Mouse (Mus musculus) forebrain, embryonic 11.5 days (tissue): ENCODE data around the gene Hdac11. TPM values are rescaled to one million over a fixed set of nuclear protein-coding genes. Genes with fewer than 3 reads are reported as not detected.
"Not testable (repeated sequence)": the region's sequence is repeated elsewhere in the genome, so short reads cannot be mapped to it uniquely, and the experiment has no call there.

Experiments used
- ATAC-seq: fragments of 200-750 bp; cut with Nextera tagmentation; replicated peaks from 2 replicates; pipeline ENCODE4 v1.8.0; 2017; ENCODE audit warnings: moderate TSS enrichment; ENCODE audit not compliant: low FRiP score
- DNase-seq: peaks from one replicate; pipeline ENCODE4 v3.0.0-alpha.2; 2017; ENCODE audit warnings: low spot score
- H3K27ac ChIP-seq: fragments of 300-500 bp; sonication (generic); 2 replicates; pipeline ENCODE4 v1.5.1; 2014; ENCODE audit warnings: low read depth, low read length
- H3K27me3 ChIP-seq: fragments of 300-500 bp; sonication (generic); 2 replicates; pipeline ENCODE4 v1.6.1; 2014; ENCODE audit warnings: mild to moderate bottlenecking, low read length, mixed read lengths; ENCODE audit not compliant: control insufficient read depth, insufficient read depth
- H3K36me3 ChIP-seq: fragments of 300-500 bp; sonication (generic); 2 replicates; pipeline ENCODE4 v1.6.1; 2014; ENCODE audit warnings: mild to moderate bottlenecking, low read length, moderate library complexity, mixed read lengths; ENCODE audit not compliant: control insufficient read depth, insufficient read depth
- H3K4me1 ChIP-seq: fragments of 300-500 bp; sonication (generic); replicated peaks from 2 replicates; pipeline ENCODE4 v1.6.1; 2014; ENCODE audit warnings: low read length, mixed read lengths; ENCODE audit not compliant: control insufficient read depth, insufficient read depth
- H3K4me2 ChIP-seq: fragments of 300-500 bp; sonication (generic); 2 replicates; pipeline ENCODE4 v1.6.1; 2014; ENCODE audit warnings: low read depth, mild to moderate bottlenecking, low read length, moderate library complexity, mixed read lengths; ENCODE audit not compliant: severe bottlenecking
- H3K4me3 ChIP-seq: fragments of 300-500 bp; sonication (generic); 2 replicates; pipeline ENCODE4 v1.5.1; 2014; ENCODE audit warnings: low read depth, low read length
- H3K9ac ChIP-seq: fragments of 300-500 bp; sonication (generic); 2 replicates; pipeline ENCODE4 v1.6.1; 2014; ENCODE audit warnings: low read length
- H3K9me3 ChIP-seq: fragments of 300-500 bp; sonication (generic); 2 replicates; pipeline ENCODE4 v1.6.1; 2016; ENCODE audit warnings: low read length, mixed read lengths; ENCODE audit not compliant: control insufficient read depth
- WGBS: fragments of 180-500 bp; shearing (Covaris S2); extraction: QIAGEN DNeasy Blood & Tissue Kit; methylation state at CpG from one replicate; pipeline ENCODE4 v1.1.7; 2014; 5-methylcytosine and 5-hydroxymethylcytosine counted together
- polyA plus RNA-seq: library from polyadenylated mRNA; unstranded; fragments of >200 nt; fragmentation: Nextera tagmentation; extraction: Ambion mirVana; gene quantifications from 2 replicates; pipeline ENCODE4 v1.2.1, GENCODE M21; 2014

Gene Hdac11
- polyA plus RNA-seq, 1 experiment from 2014 or later: 14.5 TPM

DNA sequence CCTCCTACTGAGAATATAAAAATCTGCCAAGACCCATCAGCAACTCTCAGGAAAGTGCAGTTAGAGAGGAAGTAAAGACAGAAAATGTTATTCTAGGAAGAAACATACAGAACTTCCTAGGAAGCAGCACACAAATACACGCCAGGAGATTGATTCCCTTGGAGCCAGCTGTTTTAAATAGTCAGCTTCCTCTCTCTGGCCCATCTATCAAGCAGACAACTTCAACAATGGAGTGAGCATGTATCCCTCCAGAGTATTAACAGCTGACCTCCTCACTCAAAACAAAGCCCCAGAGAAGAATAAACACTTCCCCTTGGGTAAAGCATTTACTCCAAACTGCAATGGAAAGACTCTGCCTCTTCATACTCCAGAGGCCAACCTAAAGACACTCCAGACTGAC, 41.3 kb upstream of the Hdac11 start:
- no peaks in the 10 kb centered on the region for H3K36me3 ChIP-seq
- DNase-seq (no peak), ATAC-seq (no peak)
- H3K4me3 ChIP-seq: 0 out of 2 replicates have a peak overlapping the region, but pooled peaks have one; percentile 77
- H3K27me3 ChIP-seq: no peaks in the 10 kb centered on the region
- H3K4me1 ChIP-seq: peaks cover 9% of the 10 kb centered on the region; the same call in 1 of the 2 replicates
- WGBS: 45% methylated on average over 1 of the region's 1 CpGs
- H3K9ac ChIP-seq: peak overlapping the region; percentile 5; the same call in 1 of the 2 replicates
- H3K4me2 ChIP-seq: peak overlapping the region; percentile 92; the same call in 1 of the 2 replicates
- no peaks in the 10 kb centered on the region for H3K9me3 ChIP-seq
- H3K27ac ChIP-seq: no peak overlapping the region

DNA sequence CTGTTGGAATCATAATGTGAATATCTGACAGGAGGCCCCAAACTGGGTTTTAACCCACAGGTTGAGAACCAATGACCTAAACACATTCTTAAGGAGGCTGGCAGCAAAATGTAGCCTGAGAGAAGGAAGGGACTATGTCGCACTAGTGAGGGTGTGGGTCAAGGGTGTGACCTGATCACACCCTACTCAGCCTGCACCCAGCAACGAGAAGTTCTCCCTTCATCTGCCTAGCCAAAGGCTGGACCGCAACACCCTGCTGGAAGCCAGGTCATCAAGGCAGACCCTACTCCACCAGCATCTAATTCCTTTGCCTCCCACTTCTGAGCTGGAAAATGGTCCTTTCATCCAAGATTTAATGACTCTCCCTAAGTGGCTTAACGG, 40.6 kb upstream of the Hdac11 start:
- H3K4me1 ChIP-seq: peaks cover 9% of the 10 kb centered on the region; the same call in 1 of the 2 replicates
- no peak overlapping the region for H3K27ac ChIP-seq
- 22% methylated on average over 4 of the region's 4 CpGs for WGBS
- ATAC-seq: 0 out of 2 replicates have a peak, but pooled peaks have one; percentile 26
- H3K4me2 ChIP-seq: peak overlapping the region; percentile 92
- H3K9ac ChIP-seq: peak overlapping the region; percentile 85
- H3K4me3 ChIP-seq: peak overlapping the region; percentile 77
- peak; percentile 57 for DNase-seq
- H3K36me3 ChIP-seq: no peaks in the 10 kb centered on the region
- H3K9me3 ChIP-seq: no peaks in the 10 kb centered on the region
- no peaks in the 10 kb centered on the region for H3K27me3 ChIP-seq

DNA sequence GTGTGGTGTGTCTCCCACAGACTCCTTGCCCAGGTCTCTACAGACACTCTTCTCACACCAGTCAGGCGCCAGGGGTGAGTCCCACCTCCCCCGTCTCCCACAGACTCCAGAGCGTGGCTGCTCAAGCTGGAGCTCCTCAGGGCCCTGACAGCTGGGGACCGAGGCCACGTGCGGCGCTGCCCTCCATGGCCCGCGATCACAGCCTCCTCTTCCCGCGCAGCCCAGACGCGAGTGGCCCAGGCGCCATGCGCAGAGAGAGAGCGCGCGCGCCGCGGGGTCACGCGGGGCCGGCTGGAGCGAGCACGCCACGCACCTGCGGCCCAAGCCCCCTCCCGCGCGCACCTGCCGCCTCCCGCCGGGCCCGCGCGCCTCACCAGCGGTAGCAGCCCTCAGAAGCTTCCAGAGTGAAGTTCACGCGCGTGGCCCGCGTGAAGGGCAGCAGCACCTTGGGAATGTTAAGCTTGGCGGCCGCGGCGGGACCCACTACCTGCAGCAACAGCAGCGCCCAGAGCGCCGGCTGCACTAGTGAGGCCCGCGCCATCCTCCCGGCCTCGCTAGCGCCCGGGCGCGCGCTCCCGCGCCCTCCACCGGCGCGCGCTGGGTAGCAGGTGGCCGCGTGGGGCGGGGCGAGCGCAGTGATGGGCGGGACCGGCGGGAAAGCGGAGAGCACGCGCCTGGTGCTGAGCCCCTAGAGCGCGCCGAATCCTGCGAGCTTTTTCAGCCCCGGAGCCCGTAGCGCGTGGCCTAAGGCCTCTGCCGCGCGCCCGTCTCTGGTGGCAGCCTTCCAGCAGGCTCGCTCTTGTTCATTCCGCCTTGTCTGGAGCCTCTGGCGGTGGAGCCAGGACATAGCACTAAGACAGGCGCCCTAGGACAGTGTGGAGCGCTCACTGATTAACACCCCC, 40.0 kb upstream of the Hdac11 start, which contains the start of gene Nup210:
TSS of gene Nup210 (minus strand) at position 586 of the 902 bp plus-strand sequence.
- Histone ChIP-seq H3K4me1 (peaks cover 9% of the 10 kb centered on the region; the same call in 1 of the 2 replicates), H3K4me3 (peak within 1 kb of the TSS; percentile 77), H3K27ac (peak within 1 kb of the TSS; percentile 51), H3K27me3 (no peaks in the 10 kb centered on the region), H3K9me3 (no peaks in the 10 kb centered on the region), H3K9ac (peak within 1 kb of the TSS; percentile 85), H3K36me3 (no peaks in the 10 kb centered on the region), H3K4me2 (peak within 1 kb of the TSS; percentile 92)
- DNase-seq (peak; percentile 97), ATAC-seq (peak; percentile 97)
- WGBS: under 1% methylated on average over 87 of the region's 93 CpGs

DNA sequence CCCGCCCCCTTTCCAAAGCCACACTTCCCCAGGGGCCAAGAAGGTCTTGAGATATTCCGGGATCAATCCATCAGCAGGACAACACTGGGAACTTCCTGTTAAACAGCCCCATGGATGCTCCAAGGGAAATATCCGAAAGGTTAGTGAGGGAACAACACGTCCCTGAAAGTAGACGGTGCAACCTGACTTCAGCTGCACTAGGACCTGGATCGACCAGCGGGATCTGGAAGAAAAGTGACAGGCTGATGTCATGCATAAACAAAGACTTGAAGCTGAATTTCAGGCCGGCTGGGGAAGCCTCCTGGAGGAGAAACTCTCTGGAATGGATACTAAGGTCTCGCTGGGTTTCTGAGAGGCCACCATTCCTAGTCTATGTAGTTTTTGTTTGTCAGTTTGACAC, 39.3 kb upstream of the Hdac11 start:
- Histone ChIP-seq H3K9me3 (no peaks in the 10 kb centered on the region), H3K27ac (no peak overlapping the region; the same call in 1 of the 2 replicates), H3K36me3 (no peaks in the 10 kb centered on the region), H3K27me3 (no peaks in the 10 kb centered on the region), H3K4me1 (peaks cover 9% of the 10 kb centered on the region; the same call in 1 of the 2 replicates), H3K4me3 (peak overlapping the region; percentile 77), H3K4me2 (peak overlapping the region; percentile 92), H3K9ac (peak overlapping the region; percentile 85; the same call in 1 of the 2 replicates)
- 2% methylated on average over 9 of the region's 9 CpGs for WGBS
- no peak; the same call in 1 of the 2 replicates for ATAC-seq
- no peak for DNase-seq

DNA sequence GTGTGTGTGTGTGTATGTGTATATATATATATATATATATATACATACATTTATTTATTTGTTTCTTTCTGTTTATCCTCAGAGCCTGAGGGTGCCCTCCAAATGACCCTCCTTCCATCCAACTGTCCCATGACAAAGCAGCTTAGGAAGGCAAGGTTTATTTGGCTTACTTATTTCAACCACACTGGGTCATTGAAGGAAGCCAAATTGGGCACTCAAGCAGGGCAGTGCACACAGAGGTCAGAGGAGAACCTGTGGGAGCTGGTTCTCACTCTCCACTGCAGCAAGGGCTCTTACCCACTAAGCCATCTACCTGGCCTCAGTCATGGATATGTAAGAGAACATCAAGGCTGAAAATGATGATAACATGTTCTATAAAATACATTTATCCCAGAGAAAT, 37.9 kb upstream of the Hdac11 start:
- Histone ChIP-seq H3K9ac (no peak overlapping the region), H3K27ac (no peak overlapping the region), H3K9me3 (no peaks in the 10 kb centered on the region), H3K4me1 (peaks cover 9% of the 10 kb centered on the region; the same call in 1 of the 2 replicates), H3K4me3 (no peak overlapping the region), H3K36me3 (no peaks in the 10 kb centered on the region), H3K4me2 (no peak overlapping the region), H3K27me3 (no peaks in the 10 kb centered on the region)
- no peak for ATAC-seq
- no peak for DNase-seq

DNA sequence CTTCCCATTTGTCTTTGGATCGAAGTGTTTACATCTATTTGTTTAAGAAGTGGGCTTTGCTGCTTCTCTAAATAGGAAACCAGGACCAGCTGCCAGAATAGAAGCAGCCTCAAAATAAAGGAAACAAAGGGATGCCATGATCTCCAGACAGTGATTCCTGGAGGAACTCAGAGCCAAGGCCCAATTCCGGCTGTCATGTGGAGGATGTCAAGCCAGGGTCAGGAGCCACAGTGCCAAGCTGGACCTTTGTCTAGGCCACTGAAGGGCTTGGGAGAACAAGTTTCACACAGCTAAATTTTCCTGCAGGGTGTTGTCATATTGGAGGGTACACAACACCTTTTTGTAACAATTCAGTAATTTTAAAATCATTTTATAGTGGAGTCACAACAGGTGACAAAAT, 36.3 kb upstream of the Hdac11 start:
- no peak overlapping the region for H3K4me2 ChIP-seq
- DNase-seq: no peak
- H3K27ac ChIP-seq: no peak overlapping the region
- H3K36me3 ChIP-seq: no peaks in the 10 kb centered on the region
- H3K4me1 ChIP-seq: peaks cover 6% of the 10 kb centered on the region; the same call in 1 of the 2 replicates
- H3K27me3 ChIP-seq: no peaks in the 10 kb centered on the region
- H3K9me3 ChIP-seq: no peaks in the 10 kb centered on the region
- H3K9ac ChIP-seq: no peak overlapping the region
- ATAC-seq: no peak
- WGBS: 73% methylated on average over 2 of the region's 2 CpGs
- no peak overlapping the region for H3K4me3 ChIP-seq

DNA sequence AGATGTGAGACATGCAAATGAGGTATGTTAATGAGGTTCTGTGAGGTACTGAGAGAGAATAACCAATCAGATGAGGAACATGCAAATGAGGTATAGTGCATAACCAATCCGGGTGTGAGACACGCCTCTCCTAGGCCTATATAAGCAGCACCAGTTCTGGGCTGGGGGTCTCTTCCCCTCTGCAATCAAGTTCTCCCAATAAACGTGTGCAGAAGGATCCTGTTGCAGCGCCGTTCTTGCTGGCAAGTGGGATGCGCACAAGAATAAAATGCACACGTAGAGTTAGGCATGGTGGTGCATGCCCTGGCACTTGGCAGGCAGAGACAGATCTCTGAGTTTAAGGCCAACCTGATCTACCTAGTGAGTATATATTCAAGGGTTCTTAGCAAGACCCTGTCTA, 35.4 kb upstream of the Hdac11 start:
- H3K27me3 ChIP-seq, DNase-seq, ATAC-seq, H3K36me3 ChIP-seq, H3K4me2 ChIP-seq, H3K27ac ChIP-seq, H3K9ac ChIP-seq, H3K4me3 ChIP-seq, H3K9me3 ChIP-seq, H3K4me1 ChIP-seq: not testable (repeated sequence)
- WGBS: 94% methylated on average over 7 of the region's 7 CpGs

DNA sequence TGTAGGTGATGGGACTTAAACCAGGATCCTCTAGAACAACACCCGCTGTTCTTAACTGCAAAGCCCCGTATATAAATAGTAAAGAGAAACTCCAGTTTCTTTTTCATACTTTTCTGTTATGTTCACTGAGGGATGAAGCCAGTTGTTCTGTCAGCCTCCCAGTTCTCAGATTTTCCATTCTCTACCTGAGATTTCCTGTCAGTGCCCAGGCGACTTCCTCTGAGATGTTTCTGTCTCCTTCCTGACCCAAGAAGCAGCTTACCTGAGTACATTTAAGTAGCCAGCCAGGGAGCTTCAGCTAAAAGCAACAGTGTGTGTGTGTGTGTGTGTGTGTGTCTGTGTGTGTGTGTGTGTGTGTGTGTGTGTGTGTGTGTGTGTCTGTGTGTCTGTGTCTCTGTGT, 33.0 kb upstream of the Hdac11 start:
- no peaks in the 10 kb centered on the region for H3K9me3 ChIP-seq
- H3K27ac ChIP-seq: no peak overlapping the region
- no peak overlapping the region for H3K4me3 ChIP-seq
- H3K4me1 ChIP-seq: no peaks in the 10 kb centered on the region
- H3K4me2 ChIP-seq: no peak overlapping the region
- H3K9ac ChIP-seq: no peak overlapping the region
- 93% methylated on average over 3 of the region's 3 CpGs for WGBS
- ATAC-seq: no peak
- DNase-seq: no peak
- no peaks in the 10 kb centered on the region for H3K27me3 ChIP-seq
- no peaks in the 10 kb centered on the region for H3K36me3 ChIP-seq
